Mouse (Mus musculus): ENCODE measurements around the gene Ankmy1.

- TF ChIP-seq CTCF (IDR thresholded peaks at IDR 0.05; ENCODE audit: low read depth), result 0 out of 2 replicates have a peak, but pooled peaks have one; percentile 3
- TF ChIP-seq EP300 (IDR thresholded peaks at IDR 0.05; ENCODE audit: low read depth), result no peak
Measured at GRCm38 (mm10) chr1:92841427-92841826, 61.3 kb downstream of the Ankmy1 start.
